Mouse (Mus musculus) ovary, adult 10 weeks (tissue): ENCODE data around the gene Kdelc1. TPM values are rescaled to one million over a fixed set of nuclear protein-coding genes. Genes with fewer than 3 reads are reported as not detected.

ENCODE experiments used
- polyA plus RNA-seq: library from polyadenylated mRNA; stranded (reverse); fragments of 350-450 nt; fragmentation: Illumina TruSeq; extraction: RNeasy Lipid Tissue Mini Kit (QIAGEN cat#74804); gene quantifications from one replicate; pipeline ENCODE4 v1.2.3, GENCODE M21; 2014

The Kdelc1 gene
- polyA plus RNA-seq, result 63.9 TPM

GRCm38 (mm10) chr1:44118239-44119054 lies at the start of gene Kdelc1, which contains the start of gene Bivm:
Gene Kdelc1, minus strand, starts transcription at chr1:44118808.
Gene Bivm, plus strand, starts transcription at chr1:44118957.

GRCm38 (mm10) chr1:44147563-44148381 lies 29.2 kb upstream of the Kdelc1 start, which contains the start of gene Ercc5:
Gene Ercc5, plus strand, starts transcription at chr1:44147744.

GRCm38 (mm10) chr1:44102259-44102717 lies 16.3 kb downstream of the Kdelc1 start, which contains the start of gene Tex30:
Gene Tex30, minus strand, starts transcription at chr1:44102441.

GRCm38 (mm10) chr1:44061836-44062235 lies 56.8 kb downstream of the Kdelc1 start, which contains the start of gene Gm8251:
Gene Gm8251, minus strand, starts transcription at chr1:44061936.

Other genes with a start within 250 kb of the Kdelc1 start
- 181 TPM for gene Tpp2, start 185.2 kb downstream of the Kdelc1 start, polyA plus RNA-seq
- gene Mettl21c, start 98.8 kb downstream of the Kdelc1 start, polyA plus RNA-seq, result 4.0 TPM
- 0.11 TPM for gene Gm8251, start 56.9 kb downstream of the Kdelc1 start, polyA plus RNA-seq
- gene Tex30, start 16.4 kb downstream of the Kdelc1 start, polyA plus RNA-seq, result 123 TPM
- gene Bivm, start 149 bp upstream of the Kdelc1 start, polyA plus RNA-seq, result 75.6 TPM
- gene Ercc5, start 28.9 kb upstream of the Kdelc1 start, polyA plus RNA-seq, result 37.3 TPM
- not detected for gene Mettl21e, start 100.2 kb upstream of the Kdelc1 start, polyA plus RNA-seq